15 mouse cellular contexts compared by ENCODE assay signal in genomic region chr14:21299743-21300142, GRCm38 (mm10).
"Had no signal": no experiment of that assay in that cellular context is flagged by ENCODE, and none has a peak within 500 bp of the region (broad histone marks: within the 10 kb centered on the region; RNA-seq: fewer than 3 reads in every experiment).

No protein-coding gene starts in this region.

- H3K4me1 ChIP-seq: liver, embryonic 13.5 days; lung, embryonic 15.5 days; neural tube, embryonic 12.5 days had no signal

- H3K4me3 ChIP-seq: left cerebral cortex, adult 2 months; limb, embryonic 15.5 days; liver, embryonic 13.5 days; lung, embryonic 15.5 days; midbrain, embryonic 10.5 days; midbrain, embryonic 15.5 days; neural tube, embryonic 12.5 days had no signal

- H3K27ac ChIP-seq: left cerebral cortex, adult 2 months; limb, embryonic 15.5 days; liver, embryonic 13.5 days; lung, embryonic 15.5 days; midbrain, embryonic 10.5 days; midbrain, embryonic 15.5 days; neural tube, embryonic 12.5 days had no signal

- H3K9me3 ChIP-seq: limb, embryonic 15.5 days; liver, embryonic 13.5 days; lung, embryonic 15.5 days; midbrain, embryonic 10.5 days; midbrain, embryonic 15.5 days; neural tube, embryonic 12.5 days had no signal

- H3K9ac ChIP-seq: limb, embryonic 15.5 days; liver, embryonic 13.5 days; liver, postnatal 0 days; lung, embryonic 15.5 days; midbrain, embryonic 15.5 days; neural tube, embryonic 12.5 days had no signal

- DNase-seq: kidney, adult 9 months; kidney, postnatal 10 days; kidney, postnatal 4 days; liver, embryonic 13.5 days; liver, postnatal 0 days; lung, postnatal 14 days; right cerebral cortex, postnatal 4 days; thymus, postnatal 36 days had no signal

- H3K4me2 ChIP-seq: limb, embryonic 15.5 days; liver, embryonic 13.5 days; lung, embryonic 15.5 days; midbrain, embryonic 15.5 days; neural tube, embryonic 12.5 days had no signal

- H3K36me3 ChIP-seq: limb, embryonic 15.5 days; liver, embryonic 13.5 days; lung, embryonic 15.5 days; midbrain, embryonic 10.5 days; midbrain, embryonic 15.5 days; neural tube, embryonic 12.5 days had no signal

- ATAC-seq: intestine, postnatal 0 days; liver, postnatal 0 days; midbrain, embryonic 15.5 days had no signal

- H3K27me3 ChIP-seq: limb, embryonic 15.5 days; liver, embryonic 13.5 days; lung, embryonic 15.5 days; midbrain, embryonic 15.5 days; neural tube, embryonic 12.5 days had no signal
